ENCODE assay signal across 8 mouse cellular contexts in the genomic region with DNA sequence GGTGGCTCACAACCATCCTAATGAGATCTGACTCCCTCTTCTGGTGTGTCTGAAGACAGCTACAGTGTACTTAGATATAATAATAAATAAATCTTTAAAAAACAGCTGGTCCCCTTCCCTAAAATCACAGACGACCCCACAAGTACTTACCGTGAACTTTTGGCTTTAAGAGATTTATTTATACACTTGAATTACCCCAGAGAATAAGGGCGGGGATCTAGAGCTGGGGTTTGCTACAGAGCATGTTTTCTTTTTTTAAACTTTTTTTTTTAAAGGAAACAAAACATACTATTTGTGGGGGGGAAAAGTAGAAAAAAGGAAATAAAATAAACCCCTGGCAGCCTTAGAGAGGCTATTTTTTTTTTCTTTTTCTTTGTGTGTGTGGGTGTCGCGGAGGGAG. TPM values are rescaled to one million over a fixed set of nuclear protein-coding genes. Genes with fewer than 3 reads are reported as not detected.
A peak's percentile ranks its signal among the peaks of the same experiment; 100 is the strongest.
DNase-seq lines count a peak whose midpoint lies in the region; ATAC-seq lines count a peak whose summit lies in the region.

No protein-coding gene starts in this region.

- 36% methylated on average over 5 of the region's 5 CpGs for WGBS in heart, embryonic 13.5 days
- 44% methylated on average over 5 of the region's 5 CpGs for WGBS in embryonic facial prominence, embryonic 10.5 days
- 24% methylated on average over 5 of the region's 5 CpGs for WGBS in hindbrain, embryonic 13.5 days
- 26% methylated on average over 5 of the region's 5 CpGs for WGBS in midbrain, embryonic 11.5 days

- H3K27ac ChIP-seq in heart, embryonic 13.5 days (replicated peaks): peak overlapping the region; percentile 94
- H3K27ac ChIP-seq in embryonic facial prominence, embryonic 10.5 days (replicated peaks): peak overlapping the region; percentile 84
- peak overlapping the region; percentile 70 for H3K27ac ChIP-seq in hindbrain, embryonic 13.5 days
- peak overlapping the region; percentile 87 for H3K27ac ChIP-seq in midbrain, embryonic 11.5 days (ENCODE audit: low read depth, low read length)

- H3K4me3 ChIP-seq in heart, embryonic 13.5 days: no peak overlapping the region
- peak overlapping the region; percentile 35; the same call in 1 of the 2 replicates for H3K4me3 ChIP-seq in embryonic facial prominence, embryonic 10.5 days
- no peak overlapping the region for H3K4me3 ChIP-seq in hindbrain, embryonic 13.5 days
- H3K4me3 ChIP-seq in midbrain, embryonic 11.5 days (ENCODE audit: low read depth, low read length): no peak overlapping the region

- DNase-seq in heart, adult 11 months: no peak
- no peak for DNase-seq in embryonic facial prominence, embryonic 10.5 days (ENCODE audit: low spot score)
- no peak for DNase-seq in midbrain, embryonic 11.5 days (ENCODE audit: low spot score, missing footprints)
- DNase-seq in left cerebral cortex, adult 11 months (ENCODE audit: low spot score): no peak
- no peak for DNase-seq in gastrocnemius, postnatal 36 days

- peaks cover 35% of the 10 kb centered on the region for H3K36me3 ChIP-seq in heart, embryonic 13.5 days
- peaks cover 40% of the 10 kb centered on the region for H3K36me3 ChIP-seq in embryonic facial prominence, embryonic 10.5 days (replicated peaks)
- H3K36me3 ChIP-seq in hindbrain, embryonic 13.5 days: peaks cover 40% of the 10 kb centered on the region
- peaks cover 6% of the 10 kb centered on the region; the same call in 1 of the 2 replicates for H3K36me3 ChIP-seq in midbrain, embryonic 11.5 days (ENCODE audit: control insufficient read depth, insufficient read depth, low read length)

- no peaks in the 10 kb centered on the region for H3K27me3 ChIP-seq in heart, embryonic 13.5 days (replicated peaks)
- no peaks in the 10 kb centered on the region for H3K27me3 ChIP-seq in embryonic facial prominence, embryonic 10.5 days (replicated peaks; ENCODE audit: low read depth, poor library complexity, severe bottlenecking)
- H3K27me3 ChIP-seq in hindbrain, embryonic 13.5 days: no peaks in the 10 kb centered on the region
- H3K27me3 ChIP-seq in midbrain, embryonic 11.5 days (ENCODE audit: control insufficient read depth, insufficient read depth, low read length): no peaks in the 10 kb centered on the region

- no peaks in the 10 kb centered on the region for H3K9me3 ChIP-seq in heart, embryonic 13.5 days
- no peaks in the 10 kb centered on the region for H3K9me3 ChIP-seq in embryonic facial prominence, embryonic 10.5 days
- H3K9me3 ChIP-seq in hindbrain, embryonic 13.5 days: no peaks in the 10 kb centered on the region
- H3K9me3 ChIP-seq in midbrain, embryonic 11.5 days (ENCODE audit: control insufficient read depth, low read length): no peaks in the 10 kb centered on the region

- no peak for ATAC-seq in heart, embryonic 13.5 days (ENCODE audit: extremely low read depth, insufficient number of reproducible peaks, low FRiP score, low TSS enrichment)
- ATAC-seq in hindbrain, embryonic 13.5 days (ENCODE audit: low FRiP score): no peak
- ATAC-seq in midbrain, embryonic 11.5 days (ENCODE audit: low FRiP score): no peak
- no peak for ATAC-seq in CD4-positive, CD25-positive, alpha-beta regulatory T cell, adult 4 months

- H3K9ac ChIP-seq in heart, embryonic 13.5 days: peak overlapping the region; percentile 62
- H3K9ac ChIP-seq in hindbrain, embryonic 13.5 days: no peak overlapping the region
- peak overlapping the region; percentile 52; the same call in 1 of the 2 replicates for H3K9ac ChIP-seq in midbrain, embryonic 11.5 days (ENCODE audit: low read length)

- H3K4me2 ChIP-seq in heart, embryonic 13.5 days: peak overlapping the region; percentile 56
- peak overlapping the region; percentile 37; the same call in 1 of the 2 replicates for H3K4me2 ChIP-seq in hindbrain, embryonic 13.5 days
- H3K4me2 ChIP-seq in midbrain, embryonic 11.5 days: peak overlapping the region; percentile 32; the same call in 1 of the 2 replicates

- intact Hi-C loops in gastrocnemius, postnatal 36 days (cut with DNase I): no loop called here

- peaks cover 45% of the 10 kb centered on the region for H3K4me1 ChIP-seq in heart, embryonic 13.5 days
- H3K4me1 ChIP-seq in embryonic facial prominence, embryonic 10.5 days: peaks cover 43% of the 10 kb centered on the region
- peaks cover 14% of the 10 kb centered on the region for H3K4me1 ChIP-seq in hindbrain, embryonic 13.5 days (replicated peaks)
- H3K4me1 ChIP-seq in midbrain, embryonic 11.5 days (ENCODE audit: control insufficient read depth, insufficient read depth, low read length): peaks cover 10% of the 10 kb centered on the region

RNA-seq across cellular contexts. Expression of a gene that starts 27.4 kb away (rescaled TPM):
- 248 and 251 TPM in 2 replicates for polyA plus RNA-seq in heart, embryonic 13.5 days (2015; fragmentation: Nextera tagmentation; extraction: Ambion mirVana)
- polyA plus RNA-seq in embryonic facial prominence, embryonic 10.5 days (2016; fragmentation: Nextera tagmentation; extraction: Ambion mirVana): 262 and 273 TPM in 2 replicates
- polyA plus RNA-seq in hindbrain, embryonic 13.5 days (2015; fragmentation: Nextera tagmentation; extraction: Ambion mirVana): 255 and 257 TPM in 2 replicates
- 228 and 248 TPM in 2 replicates for polyA plus RNA-seq in midbrain, embryonic 11.5 days (2014; fragmentation: Nextera tagmentation; extraction: Ambion mirVana)
- polyA plus RNA-seq in CD4-positive, CD25-positive, alpha-beta regulatory T cell, adult 4 months (2017; shearing (Covaris generic)): 1,000 to 10,000 TPM; 1,029 to 1,509 TPM
- total RNA-seq in gastrocnemius, postnatal 36 days (2021): 100 to 1,000 TPM; 165 to 172 TPM

RNA-seq across cellular contexts. Expression of a gene that starts 37.4 kb away (rescaled TPM):
- polyA plus RNA-seq in heart, embryonic 13.5 days (2015; fragmentation: Nextera tagmentation; extraction: Ambion mirVana): 6.8 and 7.7 TPM in 2 replicates
- 14.1 and 15.1 TPM in 2 replicates for polyA plus RNA-seq in embryonic facial prominence, embryonic 10.5 days (2016; fragmentation: Nextera tagmentation; extraction: Ambion mirVana)
- 12.3 and 13.6 TPM in 2 replicates for polyA plus RNA-seq in hindbrain, embryonic 13.5 days (2015; fragmentation: Nextera tagmentation; extraction: Ambion mirVana)
- polyA plus RNA-seq in midbrain, embryonic 11.5 days (2014; fragmentation: Nextera tagmentation; extraction: Ambion mirVana): 8.0 and 9.4 TPM in 2 replicates
- 1 to 10 TPM; 1.2 to 2.3 TPM for polyA plus RNA-seq in CD4-positive, CD25-positive, alpha-beta regulatory T cell, adult 4 months (2017; shearing (Covaris generic))
- total RNA-seq in gastrocnemius, postnatal 36 days (2021): 1 to 10 TPM; 3.6 to 4.0 TPM

RNA-seq across cellular contexts. Expression of a gene that starts 49.8 kb away (rescaled TPM):
- 12.9 and 13.0 TPM in 2 replicates for polyA plus RNA-seq in heart, embryonic 13.5 days (2015; fragmentation: Nextera tagmentation; extraction: Ambion mirVana)
- 24.4 and 25.6 TPM in 2 replicates for polyA plus RNA-seq in embryonic facial prominence, embryonic 10.5 days (2016; fragmentation: Nextera tagmentation; extraction: Ambion mirVana)
- polyA plus RNA-seq in hindbrain, embryonic 13.5 days (2015; fragmentation: Nextera tagmentation; extraction: Ambion mirVana): 8.2 and 8.8 TPM in 2 replicates
- polyA plus RNA-seq in midbrain, embryonic 11.5 days (2014; fragmentation: Nextera tagmentation; extraction: Ambion mirVana): 8.6 and 8.9 TPM in 2 replicates
- 10 to 100 TPM in 1 of 2 experiments, 1 to 10 TPM in 1; 7.7 to 16.0 TPM for polyA plus RNA-seq in CD4-positive, CD25-positive, alpha-beta regulatory T cell, adult 4 months (2017; shearing (Covaris generic))
- total RNA-seq in gastrocnemius, postnatal 36 days (2021): 1 to 10 TPM; 6.6 to 7.0 TPM

RNA-seq across cellular contexts. Expression of a gene that starts 54.4 kb away (rescaled TPM):
- polyA plus RNA-seq in heart, embryonic 13.5 days (2015; fragmentation: Nextera tagmentation; extraction: Ambion mirVana): 10.5 and 13.7 TPM in 2 replicates
- 16.0 and 16.7 TPM in 2 replicates for polyA plus RNA-seq in embryonic facial prominence, embryonic 10.5 days (2016; fragmentation: Nextera tagmentation; extraction: Ambion mirVana)
- polyA plus RNA-seq in hindbrain, embryonic 13.5 days (2015; fragmentation: Nextera tagmentation; extraction: Ambion mirVana): 22.6 and 23.4 TPM in 2 replicates
- 19.5 and 19.7 TPM in 2 replicates for polyA plus RNA-seq in midbrain, embryonic 11.5 days (2014; fragmentation: Nextera tagmentation; extraction: Ambion mirVana)
- polyA plus RNA-seq in CD4-positive, CD25-positive, alpha-beta regulatory T cell, adult 4 months (2017; shearing (Covaris generic)): 10 to 100 TPM; 27.9 to 41.0 TPM
- 1 to 10 TPM; 3.0 to 3.5 TPM for total RNA-seq in gastrocnemius, postnatal 36 days (2021)
